Mouse (Mus musculus) CH12.LX (cell line): ENCODE data around the gene Rxfp4.

Experiments used
- CTCF ChIP-seq, 2 experiments: IDR thresholded peaks in 1 of 2; conservative IDR thresholded peaks in 1 of 2; 2 replicates each; pipeline ENCODE4 v1.5.1; 2011 to 2012; ENCODE audit warnings: low read depth in 2 of 2, low read length in 2 of 2, improper control_type of control experiment in 1 of 2, inconsistent platforms in 1 of 2, mild to moderate bottlenecking in 1 of 2, moderate library complexity in 1 of 2
- POLR2A ChIP-seq: IDR thresholded peaks from 2 replicates; pipeline ENCODE4 v1.6.1; 2011; ENCODE audit warnings: low read depth, mild to moderate bottlenecking, improper control_type of control experiment, low read length
- RCOR1 ChIP-seq: conservative IDR thresholded peaks from 2 replicates; pipeline ENCODE4 v1.6.1; 2012; ENCODE audit warnings: low read depth, mild to moderate bottlenecking, inconsistent platforms, low read length, improper control_type of control experiment
- SIN3A ChIP-seq: IDR thresholded peaks from 2 replicates; pipeline ENCODE4 v1.6.1; 2012; ENCODE audit warnings: low read length, improper control_type of control experiment, inconsistent platforms
- TCF12 ChIP-seq: IDR thresholded peaks from 2 replicates; pipeline ENCODE4 v1.6.1; 2014; ENCODE audit warnings: low read depth, mild to moderate bottlenecking, inconsistent platforms, low read length, improper control_type of control experiment
- ZNF384 ChIP-seq: IDR thresholded peaks from 2 replicates; pipeline ENCODE4 v1.6.1; 2012; ENCODE audit warnings: low read depth, low read length, improper control_type of control experiment, inconsistent platforms

- TF ChIP-seq SIN3A (no peak), TCF12 (no peak), CTCF (conservative IDR thresholded peaks at IDR 0.05 in 1 of 2, IDR thresholded peaks at IDR 0.05 in 1 of 2; ENCODE audit: low read depth in 2 of 2, low read length in 2 of 2) (no peak), ZNF384 (no peak), RCOR1 (no peak), POLR2A (no peak)
Observed at GRCm38 (mm10) chr3:88619113-88620097, 33.5 kb downstream of the Rxfp4 start.
